Mouse (Mus musculus) heart, postnatal 0 days (tissue): Measurements from ENCODE around the gene Pde7b.

Source experiments
- CTCF ChIP-seq: IDR thresholded peaks from 2 replicates; pipeline ENCODE4 v1.5.1; 2016; ENCODE audit warnings: antibody characterized with exemption, control low read depth, low read depth
- EP300 ChIP-seq: IDR thresholded peaks from 2 replicates; pipeline ENCODE4 v1.6.1; 2016; ENCODE audit warnings: antibody characterized with exemption, low read depth

GRCm38 (mm10) chr10:20654187-20654586, 70.7 kb downstream of the Pde7b start:
- TF ChIP-seq EP300 (no peak), CTCF (no peak)
